Mouse (Mus musculus): ENCODE results near the gene Pcyox1.
"Not testable (repeated sequence)": the region's sequence is repeated elsewhere in the genome, so short reads cannot be mapped to it uniquely, and the experiment has no call there.

Pcyox1 gene

GRCm38 (mm10) chr6:86395969-86396368 lies 985 bp downstream of the Pcyox1 start:
- no peak for DNase-seq

- DNase-seq = no peak
Observed at GRCm38 (mm10) chr6:86395021-86395420, 1.9 kb downstream of the Pcyox1 start.

- no peak for DNase-seq
Observed at GRCm38 (mm10) chr6:86394078-86394720, 2.8 kb downstream of the Pcyox1 start.

DNA sequence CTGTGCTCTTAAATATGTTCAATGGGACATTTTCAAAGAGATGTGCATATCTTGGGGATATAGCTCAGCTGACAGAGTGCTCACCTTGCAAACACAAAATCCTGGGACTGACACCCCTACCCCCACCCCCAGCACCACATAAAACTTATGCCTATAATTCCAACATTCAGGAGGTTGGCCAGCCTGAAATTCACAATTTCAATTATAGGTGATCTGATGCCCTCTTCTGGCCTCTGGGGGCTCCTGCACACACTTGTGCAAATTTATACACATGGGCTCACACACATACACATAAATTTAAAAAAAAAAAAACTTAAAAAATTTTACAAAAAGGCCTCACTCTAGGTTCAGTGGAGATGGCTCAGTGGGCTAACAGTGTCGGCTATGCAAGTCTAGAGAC lies 3.8 kb downstream of the Pcyox1 start:
- DNase-seq = no peak

- no peak for DNase-seq
Observed at GRCm38 (mm10) chr6:86391326-86391725, 5.6 kb downstream of the Pcyox1 start.

DNA sequence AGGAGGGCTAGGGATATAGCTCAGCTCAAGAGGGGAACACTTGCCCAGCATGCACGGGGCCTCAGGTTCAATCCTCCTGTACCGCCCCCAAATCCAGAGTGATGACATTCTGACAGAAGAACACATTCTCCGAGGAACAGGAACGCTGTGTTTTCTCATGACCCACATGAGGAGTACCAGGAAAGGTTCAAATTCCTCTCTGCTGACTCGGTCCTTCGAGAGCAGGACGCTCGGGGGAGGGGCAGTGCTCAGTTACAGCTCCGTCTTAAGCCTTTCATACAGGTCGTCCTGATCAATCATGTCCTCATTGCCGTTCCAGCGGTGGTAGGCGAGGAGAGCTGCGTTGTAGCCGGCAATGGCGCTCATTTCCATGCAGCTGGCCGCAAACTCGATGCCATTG lies 8.5 kb downstream of the Pcyox1 start:
- DNase-seq = no peak

- no peak for DNase-seq
Observed at GRCm38 (mm10) chr6:86387313-86387712, 9.6 kb downstream of the Pcyox1 start.

GRCm38 (mm10) chr6:86385362-86386104 lies 11.4 kb downstream of the Pcyox1 start:
- DNase-seq = no peak

DNA sequence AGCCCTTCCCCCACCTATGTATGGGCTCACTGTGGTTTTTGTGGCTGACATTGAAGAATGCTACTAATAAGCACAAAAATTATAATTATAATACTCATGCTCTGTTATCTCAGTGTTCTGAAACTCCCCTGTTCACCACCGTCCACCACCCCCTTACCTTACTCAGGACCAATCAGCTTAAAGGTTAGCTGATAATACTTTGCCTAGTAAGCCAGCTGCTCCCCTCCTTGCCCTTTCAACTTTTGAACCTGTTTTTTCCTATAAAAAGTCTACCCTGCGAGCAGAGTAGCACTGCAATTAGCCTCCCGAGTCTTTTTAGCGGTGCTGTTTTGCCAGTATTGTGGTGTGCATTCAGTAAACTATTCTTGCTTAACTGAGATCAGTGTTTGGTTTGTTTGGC lies 12.3 kb downstream of the Pcyox1 start:
- no peak for DNase-seq

- no peak for DNase-seq
Observed at GRCm38 (mm10) chr6:86383370-86383769, 13.6 kb downstream of the Pcyox1 start.

- DNase-seq = no peak
Observed at GRCm38 (mm10) chr6:86382551-86382950, 14.4 kb downstream of the Pcyox1 start.

GRCm38 (mm10) chr6:86380112-86380511 lies 16.8 kb downstream of the Pcyox1 start:
- DNase-seq = not testable (repeated sequence)

GRCm38 (mm10) chr6:86378341-86378740 lies 18.6 kb downstream of the Pcyox1 start:
- DNase-seq = no peak

- no peak for DNase-seq
Observed at GRCm38 (mm10) chr6:86373556-86373955, 23.4 kb downstream of the Pcyox1 start.

GRCm38 (mm10) chr6:86371950-86372516 lies 24.9 kb downstream of the Pcyox1 start:
- no peak for DNase-seq

- peak; percentile 96 to 97 for DNase-seq
Observed at GRCm38 (mm10) chr6:86371340-86371911, 25.5 kb downstream of the Pcyox1 start.

DNA sequence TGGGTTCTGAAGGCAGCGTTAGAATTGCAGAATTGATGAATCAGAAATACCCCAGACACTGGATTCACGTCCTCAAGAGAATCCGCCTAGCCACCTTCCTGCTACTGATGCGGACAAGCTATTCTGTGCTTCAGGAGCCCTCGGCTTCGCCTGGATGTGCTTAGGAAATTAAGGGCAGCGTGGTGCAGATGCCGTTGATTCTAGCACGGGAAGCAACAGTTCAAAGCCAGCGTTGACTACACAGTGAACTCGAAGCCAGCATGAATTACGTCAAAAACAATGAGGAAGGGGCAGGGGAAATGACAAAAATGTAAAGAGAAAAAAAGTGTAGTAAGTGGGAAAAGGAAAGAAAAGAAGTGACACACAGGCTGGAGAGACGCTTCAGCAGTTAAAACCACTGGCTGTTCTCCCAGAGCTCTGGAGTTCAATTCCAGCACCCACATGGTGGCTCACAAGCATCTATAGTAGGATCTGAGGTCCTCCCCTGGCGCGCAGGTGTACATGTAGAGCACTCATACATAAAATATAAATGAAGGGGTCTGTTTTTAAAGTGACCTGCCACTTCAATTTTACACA lies 26.1 kb downstream of the Pcyox1 start, which contains the start of gene Snrpg:
Gene Snrpg (plus strand): TSS at position 541 of the 576 bp plus-strand sequence.
- DNase-seq = no peak

DNA sequence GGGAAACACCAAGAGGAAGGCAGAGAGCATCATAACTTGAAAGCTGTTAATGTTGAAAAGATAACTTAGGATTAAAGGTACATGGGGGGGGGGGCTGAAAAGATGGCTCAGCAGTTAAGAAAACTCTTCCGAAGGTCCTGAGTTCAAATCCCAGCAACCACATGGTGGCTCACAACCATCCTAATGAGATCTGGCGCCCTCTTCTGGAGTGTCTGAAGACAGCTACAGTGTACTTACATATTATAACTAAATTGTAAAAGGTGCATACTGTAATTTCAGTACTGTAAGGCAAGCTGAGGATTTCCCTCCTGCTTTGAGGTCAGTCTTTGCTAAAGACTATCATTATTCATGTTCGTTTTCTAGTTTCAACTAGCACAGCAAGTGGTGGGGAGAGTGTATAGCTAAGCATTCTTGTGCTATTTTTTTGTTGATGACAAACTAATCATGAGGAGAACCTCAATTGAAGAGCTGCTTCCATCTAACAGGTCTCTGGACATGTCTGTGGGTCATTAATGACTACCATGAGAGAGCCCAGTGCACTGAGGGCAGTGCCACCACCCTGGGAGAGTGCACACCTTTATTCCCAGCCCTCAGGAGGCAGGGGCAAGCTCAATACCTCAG lies 26.8 kb downstream of the Pcyox1 start:
- DNase-seq = no peak

- no peak for DNase-seq
Observed at GRCm38 (mm10) chr6:86368479-86368878, 28.5 kb downstream of the Pcyox1 start.

- no peak for DNase-seq
Observed at GRCm38 (mm10) chr6:86366853-86367249, 30.1 kb downstream of the Pcyox1 start.

GRCm38 (mm10) chr6:86366125-86366852 lies 30.7 kb downstream of the Pcyox1 start:
- peak; percentile 59 to 62 for DNase-seq

Measured in cerebellum, postnatal 36 days (tissue).